Mouse (Mus musculus): ENCODE measurements at regions not wholly inside any gene's neighbourhood (a gene's known extent, or its start where the extent isn't known, plus 50 kb on each side); places are given as distances from the start of the nearest gene placed in this dataset.

DNA sequence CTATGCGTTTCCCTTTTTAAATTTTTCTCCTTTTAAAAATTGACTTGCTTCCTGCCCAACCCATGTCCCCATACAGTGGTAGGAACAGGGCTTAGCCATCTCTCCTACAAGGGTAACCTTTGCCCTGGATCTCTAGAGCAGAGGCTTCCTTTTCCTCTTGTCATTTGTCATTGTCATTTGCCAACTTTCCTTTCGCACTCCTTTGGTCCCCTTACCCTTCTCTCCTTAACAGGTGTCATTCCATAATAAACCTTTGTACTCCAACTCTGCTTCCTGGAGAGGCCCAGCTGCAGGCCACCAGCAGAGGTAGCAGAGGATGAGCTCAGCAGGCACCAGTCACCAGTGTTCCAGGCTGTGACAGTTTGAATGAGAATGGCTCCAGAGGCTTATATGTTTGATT lies 347.4 kb upstream of the Id2 start:
- no peak for ATAC-seq

DNA sequence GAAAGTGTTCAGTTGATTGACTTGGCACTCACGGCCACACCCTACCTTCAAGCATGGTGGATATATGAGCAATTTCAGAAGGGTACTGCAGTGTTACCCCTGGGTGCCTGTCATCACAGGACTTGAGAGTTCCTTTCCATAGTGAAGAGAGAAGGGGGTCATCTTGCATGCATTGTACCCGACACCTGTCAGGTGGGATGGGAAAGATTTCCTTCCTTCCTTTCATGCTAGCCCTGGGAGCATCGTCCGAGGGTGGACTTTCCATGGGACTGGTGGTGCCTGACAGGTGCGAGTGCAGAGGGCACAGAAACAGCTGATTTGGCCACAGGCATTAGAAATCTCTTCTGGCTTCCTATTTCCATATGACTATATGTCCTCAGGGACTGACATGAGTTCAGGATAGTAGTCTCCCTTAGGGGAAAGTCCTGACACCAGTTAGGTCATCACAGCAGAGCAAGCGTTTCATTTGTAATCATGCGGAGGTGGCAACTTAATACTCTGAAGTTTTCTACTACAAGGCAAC lies 342.1 kb upstream of the Id2 start:
- ATAC-seq: no peak

DNA sequence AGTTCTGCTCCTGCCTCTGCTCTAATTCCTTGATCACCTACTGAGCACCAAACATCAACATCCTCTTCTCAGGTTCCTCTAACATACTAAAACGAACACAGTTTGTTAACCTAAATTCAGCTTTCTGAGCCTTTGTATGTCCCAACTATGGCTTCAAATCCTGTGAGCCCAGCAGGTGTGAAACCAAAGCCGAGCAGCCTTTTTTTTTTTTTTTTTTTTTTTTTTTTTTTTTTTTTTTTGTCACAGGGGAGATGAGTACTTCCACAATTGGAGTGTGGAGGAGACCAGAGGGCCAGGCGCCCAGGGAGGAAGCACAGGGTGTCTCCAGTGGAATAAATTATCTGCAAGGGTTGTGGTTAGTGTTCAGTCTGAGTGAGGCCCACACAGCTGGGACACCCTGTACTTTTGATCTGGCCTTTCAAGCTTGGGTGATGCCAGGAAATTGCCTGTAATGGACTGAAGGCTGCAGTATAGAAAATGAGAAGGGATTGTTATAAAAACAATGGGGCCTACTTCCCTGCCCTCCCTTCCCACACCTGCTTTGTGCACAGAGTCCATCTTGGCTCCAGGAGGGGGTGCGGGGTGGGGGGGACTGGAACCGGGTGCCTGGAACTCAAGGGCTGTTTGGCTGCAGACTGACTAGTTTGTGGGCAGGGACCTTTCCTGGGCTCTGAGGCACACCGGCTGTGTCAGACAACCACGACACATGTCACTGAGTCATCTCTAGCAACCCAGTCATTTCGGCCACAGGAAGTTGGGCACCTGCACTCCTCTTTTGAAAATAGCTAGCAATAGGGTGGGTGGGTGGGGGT lies 341.5 kb upstream of the Id2 start:
- peak; percentile 74 for ATAC-seq

DNA sequence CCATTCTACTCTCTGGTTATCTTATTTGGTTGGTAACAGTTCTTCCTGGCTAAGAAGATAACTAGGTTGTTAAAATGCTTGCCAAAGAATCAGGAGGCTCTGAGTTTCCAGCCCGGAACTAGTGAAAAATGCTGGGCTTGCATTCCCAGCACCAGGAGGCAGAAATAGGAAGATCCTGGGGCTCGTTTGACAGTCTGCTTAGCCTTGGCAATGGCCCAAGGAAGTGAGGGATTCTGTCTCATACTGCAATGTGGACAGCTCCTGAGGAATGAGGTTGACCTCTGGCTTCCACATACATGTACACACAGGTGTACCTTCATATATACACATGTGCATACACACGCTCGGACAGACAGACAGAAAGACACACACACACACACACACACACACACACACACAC lies 340.6 kb upstream of the Id2 start:
- no peak for ATAC-seq

DNA sequence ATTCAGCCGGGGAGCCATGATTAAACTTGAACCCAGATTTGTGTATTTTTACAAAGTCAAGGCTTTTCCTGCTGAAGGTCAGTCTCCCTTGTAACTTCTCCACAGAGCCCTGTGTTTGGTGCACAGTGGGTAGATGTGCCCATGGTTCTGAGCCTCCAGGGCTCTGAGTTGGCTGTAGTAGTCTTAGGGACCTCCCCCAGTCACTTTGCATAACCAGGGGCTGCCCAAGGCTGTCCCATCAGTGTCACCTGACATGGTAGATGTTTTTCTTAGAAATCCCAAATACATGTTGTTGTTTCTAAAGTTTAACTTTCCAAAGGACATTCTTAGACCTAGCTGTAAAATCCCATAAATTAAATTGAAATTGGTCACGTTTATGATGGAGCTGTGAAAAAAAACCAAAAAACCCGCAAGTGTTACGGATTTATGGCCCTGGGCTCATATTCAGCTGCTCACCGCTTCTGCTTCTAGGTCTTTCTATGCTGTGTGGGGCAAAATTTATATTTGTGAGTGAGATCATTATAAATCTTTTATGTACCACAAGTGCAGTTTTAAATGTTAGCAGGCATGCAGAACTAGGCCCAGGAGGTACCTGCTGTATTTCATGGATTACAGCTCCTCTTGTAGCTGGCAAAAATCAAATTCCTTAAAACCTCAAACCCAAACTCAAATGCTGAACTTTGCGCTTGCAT lies 339.4 kb upstream of the Id2 start:
- ATAC-seq: no peak

DNA sequence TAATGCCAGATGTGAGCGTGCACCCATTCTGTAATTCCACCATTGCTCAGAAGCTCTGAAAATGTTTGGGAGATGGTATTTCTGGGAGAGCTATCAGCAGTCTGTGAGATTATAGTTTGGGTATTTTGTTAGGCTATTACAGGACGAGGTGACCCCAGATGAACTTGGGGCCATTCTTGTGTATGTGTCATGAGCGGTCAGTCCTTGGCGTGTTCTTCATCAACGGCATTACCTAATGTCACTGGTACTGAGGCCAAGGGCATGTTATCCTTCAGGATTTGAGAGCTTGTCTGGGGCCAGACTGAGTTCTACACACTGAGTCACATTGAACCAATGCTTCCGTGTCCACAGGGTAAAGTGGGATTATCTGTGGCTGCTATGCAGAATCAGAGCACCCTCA lies 335.9 kb upstream of the Id2 start:
- ATAC-seq: no peak

DNA sequence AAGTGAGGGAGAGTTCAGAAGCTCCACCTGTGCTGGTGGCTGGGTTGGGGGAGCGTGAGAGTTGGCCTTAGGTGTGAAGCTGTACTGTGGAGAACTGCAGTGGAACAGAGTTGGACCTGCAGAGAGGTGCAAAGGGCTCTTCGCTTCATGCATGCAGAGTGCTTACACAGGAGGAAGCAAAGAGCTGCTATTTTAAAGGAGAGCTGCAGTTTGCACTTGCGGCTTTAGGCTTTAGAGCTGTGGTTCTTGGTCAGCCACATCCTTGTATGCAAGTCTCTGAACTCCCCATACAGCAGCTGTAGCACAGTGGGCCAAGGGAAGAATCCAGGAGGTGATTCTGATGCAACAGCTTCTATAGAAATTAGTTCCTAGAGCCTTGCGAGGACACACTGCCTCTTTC lies 334.0 kb upstream of the Id2 start:
- no peak for ATAC-seq

DNA sequence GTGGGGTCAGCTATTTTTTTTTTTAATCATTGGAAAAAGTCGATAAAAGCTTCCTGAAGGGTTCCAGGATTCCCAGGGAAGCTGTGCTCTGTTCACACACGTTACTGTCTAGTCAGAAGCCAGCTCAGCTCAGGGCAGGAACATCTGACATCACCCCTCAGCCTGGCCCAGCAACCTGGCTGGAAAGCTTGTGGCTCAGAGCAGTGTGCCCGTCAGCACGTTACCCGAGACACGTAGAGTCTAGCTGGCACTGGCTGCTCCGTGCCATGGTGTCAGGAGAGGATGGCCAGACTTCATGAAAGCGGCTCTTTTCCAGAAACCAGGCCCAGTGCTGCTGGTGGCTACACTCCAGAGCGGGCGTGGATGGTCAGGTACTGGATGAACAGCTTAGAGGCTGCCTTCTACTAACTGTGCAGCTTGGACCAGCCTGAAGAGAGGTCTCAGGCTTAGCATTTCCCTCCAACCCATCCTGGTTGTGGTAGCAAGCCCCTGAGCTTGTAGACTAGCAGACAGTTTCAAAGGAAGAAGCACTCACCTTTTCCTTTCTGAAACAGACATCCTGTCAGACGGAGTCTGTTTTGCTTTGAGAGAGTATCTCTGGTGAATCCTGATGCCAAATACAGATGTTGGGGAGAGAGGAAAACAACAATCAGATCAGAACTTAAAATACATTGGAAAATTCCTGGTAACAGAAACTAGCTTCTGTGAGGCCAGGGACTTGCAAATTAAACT lies 331.1 kb upstream of the Id2 start:
- ATAC-seq: peak; percentile 38

DNA sequence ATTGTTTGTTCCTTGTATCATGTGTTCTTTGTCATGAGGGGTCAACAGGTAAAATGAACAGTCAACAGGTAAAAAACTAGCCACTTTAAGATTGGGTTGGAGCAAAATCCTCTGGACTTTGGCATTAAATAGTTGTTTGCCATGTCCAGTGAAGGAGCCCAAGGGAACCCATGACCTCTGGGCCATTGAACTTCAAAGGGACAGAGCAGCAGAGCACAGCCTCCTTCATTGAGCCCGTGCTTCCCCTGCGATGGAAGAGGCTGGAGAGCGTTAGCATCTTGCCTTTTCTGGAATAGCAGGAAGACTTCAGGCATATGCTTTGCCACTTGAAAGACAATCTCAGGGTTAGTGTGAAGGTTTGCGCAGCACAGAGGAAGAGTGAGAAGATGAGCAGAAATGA lies 320.4 kb upstream of the Id2 start:
- no peak for ATAC-seq

DNA sequence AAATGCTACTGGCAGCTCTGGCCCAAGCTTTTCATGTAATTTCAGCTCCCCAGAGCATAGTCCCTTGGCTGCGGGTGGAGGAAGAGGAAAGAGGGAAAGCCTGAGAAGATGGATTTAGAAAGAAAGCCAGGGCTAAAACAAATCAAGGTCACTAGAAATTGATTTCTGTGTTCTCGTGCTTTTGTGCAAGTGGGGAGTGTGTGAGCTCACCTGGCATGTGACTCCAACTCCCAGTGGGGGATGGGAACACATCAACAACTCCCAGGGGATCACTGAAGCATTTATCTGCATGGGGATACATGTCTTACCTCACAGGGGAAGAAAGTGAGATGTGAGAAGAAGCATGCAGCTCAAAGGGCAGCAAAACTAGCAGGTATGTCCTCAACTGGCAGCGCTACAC lies 319.6 kb upstream of the Id2 start:
- no peak for ATAC-seq

DNA sequence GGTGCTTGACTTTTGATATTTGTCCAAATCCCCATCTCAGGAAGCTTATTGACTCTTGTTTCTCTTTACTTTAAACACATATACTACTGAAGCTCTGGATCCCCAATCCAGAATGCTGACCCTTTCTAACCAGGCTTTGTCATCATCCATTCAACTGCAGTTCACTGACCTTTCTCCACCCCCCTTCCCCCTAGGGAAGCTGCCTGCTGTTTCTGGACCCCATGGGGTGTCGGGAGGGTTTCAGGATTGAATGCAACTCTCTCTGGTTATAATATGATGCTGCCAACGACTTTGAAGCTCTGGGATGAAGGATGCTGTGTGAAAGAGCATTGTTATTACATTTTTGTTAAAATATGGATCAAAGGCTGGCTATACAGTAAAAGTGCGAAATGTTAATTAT lies 318.7 kb upstream of the Id2 start:
- ATAC-seq: no peak

DNA sequence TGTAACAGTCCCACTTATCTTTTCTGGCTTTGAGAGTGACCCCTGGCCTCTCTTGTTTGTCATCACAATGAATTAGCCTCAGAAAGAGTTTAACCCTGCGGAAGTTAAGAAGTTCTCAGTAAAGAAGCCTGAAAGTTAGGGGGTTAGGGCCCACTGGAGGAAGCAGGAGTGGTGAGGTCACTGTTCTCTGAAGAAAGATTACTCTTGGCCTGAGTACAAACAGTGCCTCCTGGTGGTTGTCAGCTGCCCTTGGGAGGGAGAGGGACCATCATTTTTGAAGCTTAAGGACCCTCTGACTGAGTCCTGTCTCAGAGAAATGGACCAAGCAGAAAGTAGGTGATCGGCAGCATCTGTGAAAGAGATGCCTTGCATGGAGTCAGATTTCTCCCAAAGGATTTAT lies 318.3 kb upstream of the Id2 start:
- ATAC-seq: no peak

DNA sequence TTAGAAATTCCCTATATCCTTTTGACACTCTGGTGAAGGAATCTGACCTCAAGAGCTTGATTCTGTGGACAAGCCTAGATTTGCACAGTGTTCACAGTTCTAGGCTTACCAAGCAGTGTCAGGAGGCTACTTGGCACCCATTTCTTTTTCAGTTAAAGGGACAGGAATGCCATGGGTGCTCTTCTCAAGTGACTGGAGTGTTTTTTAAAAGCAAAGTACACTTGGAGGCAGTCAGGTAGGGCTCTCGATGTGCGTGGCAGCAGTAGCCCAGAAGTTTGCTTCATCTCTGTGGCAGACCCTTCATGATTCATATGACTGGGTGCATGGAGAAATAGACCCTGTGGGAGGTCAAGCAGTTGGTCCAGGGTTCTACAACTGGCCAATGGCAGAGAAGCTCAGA lies 310.4 kb upstream of the Id2 start:
- ATAC-seq: no peak

DNA sequence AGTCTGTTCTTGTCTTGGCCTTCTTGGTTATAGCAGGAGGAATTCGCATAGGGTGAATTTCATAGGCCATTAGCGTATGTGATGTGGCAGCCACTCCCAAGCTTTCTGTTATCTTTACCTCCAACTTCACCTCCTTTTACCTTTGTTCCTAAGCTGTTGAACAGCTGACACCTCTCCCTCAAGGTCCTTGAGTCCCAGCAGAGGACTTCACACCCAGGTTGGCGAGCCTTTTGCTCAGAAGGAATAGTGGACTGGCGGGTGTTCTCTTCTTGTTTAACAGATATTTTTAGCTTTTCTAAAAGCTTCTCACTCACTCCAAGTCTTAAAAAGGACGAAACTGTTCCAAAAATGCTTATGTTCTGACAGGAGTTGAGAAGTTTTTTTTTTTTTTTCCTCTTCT lies 303.4 kb upstream of the Id2 start:
- ATAC-seq: no peak

DNA sequence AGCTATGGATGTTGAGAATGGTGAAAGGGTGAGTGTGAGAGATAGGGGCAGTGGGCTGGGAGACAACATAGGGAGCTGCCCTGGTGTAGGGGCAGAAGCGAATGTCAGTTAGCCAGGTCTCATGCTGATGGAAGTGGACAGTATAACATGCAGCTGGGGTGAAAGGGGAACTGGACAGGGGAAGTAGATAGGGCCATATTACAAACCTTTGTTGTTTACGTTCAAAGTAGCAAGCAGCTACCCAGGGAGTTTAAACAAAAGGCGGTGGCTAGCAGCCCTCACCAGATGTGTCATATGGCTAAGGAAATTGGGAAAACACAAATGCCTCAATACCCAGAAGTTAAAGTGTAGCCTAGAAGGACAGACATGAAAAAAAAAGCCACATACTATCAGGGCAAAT lies 301.8 kb upstream of the Id2 start:
- ATAC-seq: no peak

DNA sequence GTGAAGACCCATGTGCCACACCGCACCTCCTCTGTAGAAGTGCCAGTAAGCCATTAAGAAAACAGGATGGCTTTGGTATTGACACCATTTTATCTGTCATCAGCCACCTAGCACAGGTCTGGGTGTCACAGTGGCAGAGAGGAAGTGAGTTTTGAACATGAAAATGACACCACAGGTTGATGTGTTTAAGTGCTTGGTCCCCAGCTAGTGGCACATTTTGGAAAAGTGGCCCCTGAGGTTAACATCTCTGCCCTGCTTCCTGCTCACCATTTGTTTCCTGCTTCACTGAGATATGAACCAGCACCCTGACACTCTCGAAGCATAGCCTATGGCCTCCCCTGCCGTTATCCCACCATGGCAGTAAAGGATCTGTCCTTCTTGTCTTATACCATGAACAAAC lies 297.4 kb upstream of the Id2 start:
- ATAC-seq: peak; percentile 52

DNA sequence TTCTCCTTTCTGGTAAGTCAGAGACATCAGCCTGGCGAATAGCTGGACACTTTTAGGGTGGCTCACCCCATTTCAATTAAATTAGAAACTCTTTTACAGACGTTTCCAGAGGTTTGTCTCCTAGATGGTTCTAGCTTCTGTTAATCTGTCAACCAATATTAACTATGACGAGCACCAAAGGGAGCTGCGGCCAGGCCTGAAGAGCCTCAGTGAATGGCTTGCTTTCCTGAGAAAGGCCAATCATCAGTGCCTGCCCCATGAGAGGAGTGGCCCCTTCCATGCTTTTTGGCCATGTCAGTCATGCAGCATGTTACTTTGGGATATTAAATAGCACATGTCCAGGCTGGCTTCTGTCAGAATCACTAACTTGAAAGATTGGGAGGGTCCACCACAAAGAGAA lies 296.6 kb upstream of the Id2 start:
- ATAC-seq: no peak

DNA sequence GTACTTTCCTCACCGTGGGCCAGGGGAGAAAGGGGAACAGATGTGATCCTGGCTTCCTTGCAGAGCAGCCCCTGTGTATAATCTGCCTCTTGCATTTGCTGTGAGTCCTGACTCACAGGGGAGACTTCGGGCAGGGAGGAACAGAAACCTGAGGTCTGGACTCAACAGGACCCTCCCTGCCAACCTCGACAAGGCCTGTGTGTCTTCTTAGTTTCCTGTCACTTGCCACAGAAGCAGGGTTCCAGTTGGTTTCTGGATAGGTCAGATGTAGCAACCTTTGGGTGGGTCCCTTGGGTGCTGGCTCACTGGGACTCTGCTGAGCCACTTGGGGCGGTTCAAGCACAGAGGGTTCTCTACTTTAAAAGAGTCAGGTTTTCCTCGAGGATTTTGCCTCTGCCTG lies 292.3 kb upstream of the Id2 start:
- no peak for ATAC-seq

DNA sequence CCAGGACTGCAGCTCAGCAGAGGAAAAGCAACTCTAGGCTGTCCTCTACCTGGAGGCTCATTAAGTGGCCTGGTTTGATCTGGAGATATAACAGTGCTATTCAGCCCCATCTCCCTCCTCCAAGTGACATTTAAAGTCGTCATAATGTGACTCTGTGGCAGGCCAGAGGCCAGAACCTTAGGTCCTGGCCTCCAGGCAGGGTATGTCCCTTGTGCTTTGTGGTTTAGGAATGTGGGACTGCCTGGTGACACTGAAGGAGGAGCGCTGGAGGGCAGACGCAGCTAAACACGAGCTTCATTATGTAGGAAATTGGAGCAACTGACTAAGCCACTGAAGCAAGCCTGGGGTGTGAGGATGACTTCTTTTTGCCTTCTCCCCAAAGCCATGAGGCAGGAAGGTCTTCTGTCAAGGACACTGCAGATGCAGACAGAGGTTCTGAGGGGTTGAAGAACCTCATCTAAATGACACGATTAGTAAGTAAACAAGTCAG lies 290.9 kb upstream of the Id2 start:
- ATAC-seq: no peak

DNA sequence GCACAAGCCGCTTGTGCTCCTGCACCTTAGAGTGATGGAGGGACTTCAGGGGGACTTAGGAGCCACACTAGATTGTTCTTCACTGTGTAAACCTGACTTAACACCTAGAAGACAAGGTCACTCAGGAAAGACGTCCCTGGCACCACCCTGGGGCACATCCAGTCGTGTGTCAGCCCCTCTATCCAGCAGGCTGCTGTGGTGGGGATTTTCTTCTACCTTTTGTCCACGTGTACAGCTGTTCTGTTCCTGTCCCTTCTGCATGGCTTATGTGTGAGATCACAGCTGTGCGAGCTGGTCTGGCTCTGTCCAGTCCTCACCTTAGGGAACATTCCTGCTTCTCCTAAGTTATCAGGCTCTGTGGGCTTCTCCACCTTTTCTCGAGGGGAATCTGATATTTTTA lies 286.0 kb upstream of the Id2 start:
- no peak for ATAC-seq

DNA sequence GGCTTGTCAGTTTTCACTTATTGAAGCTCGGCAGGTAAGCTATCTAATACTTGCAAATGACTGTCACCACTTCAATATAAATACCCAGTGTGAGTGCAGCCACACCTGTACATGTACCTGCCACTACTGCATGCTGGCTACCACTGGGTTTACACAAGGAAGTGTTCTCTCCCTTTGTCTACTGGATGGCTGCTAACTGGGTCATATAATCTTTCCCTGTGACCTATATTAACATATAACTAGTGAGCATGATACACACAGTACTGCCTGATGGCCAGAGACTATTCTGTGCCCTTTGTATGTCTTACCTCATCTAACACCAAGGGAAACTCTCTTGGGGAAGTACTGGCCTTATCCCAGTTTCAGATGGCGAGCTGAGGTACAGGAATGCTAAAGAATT lies 285.5 kb upstream of the Id2 start:
- ATAC-seq: no peak

DNA sequence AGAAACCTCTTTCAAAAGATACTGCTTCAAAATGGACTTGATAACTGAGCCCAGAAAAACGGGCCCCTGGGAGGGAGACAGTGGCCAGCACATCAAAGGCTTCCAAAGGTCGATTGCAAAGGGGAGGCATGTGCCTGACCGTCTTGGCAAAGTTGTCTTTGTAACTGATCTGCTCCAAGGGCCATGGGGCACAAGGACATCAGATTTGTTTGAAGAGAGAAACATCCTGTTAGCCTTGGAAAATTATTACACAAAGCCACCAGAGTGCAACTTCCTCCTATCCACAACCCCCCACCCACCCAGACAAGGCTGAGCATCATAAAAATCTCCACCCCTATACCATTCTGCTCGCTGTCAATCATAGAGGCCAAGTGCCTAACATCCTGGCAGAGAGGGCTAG lies 284.7 kb upstream of the Id2 start:
- no peak for ATAC-seq

DNA sequence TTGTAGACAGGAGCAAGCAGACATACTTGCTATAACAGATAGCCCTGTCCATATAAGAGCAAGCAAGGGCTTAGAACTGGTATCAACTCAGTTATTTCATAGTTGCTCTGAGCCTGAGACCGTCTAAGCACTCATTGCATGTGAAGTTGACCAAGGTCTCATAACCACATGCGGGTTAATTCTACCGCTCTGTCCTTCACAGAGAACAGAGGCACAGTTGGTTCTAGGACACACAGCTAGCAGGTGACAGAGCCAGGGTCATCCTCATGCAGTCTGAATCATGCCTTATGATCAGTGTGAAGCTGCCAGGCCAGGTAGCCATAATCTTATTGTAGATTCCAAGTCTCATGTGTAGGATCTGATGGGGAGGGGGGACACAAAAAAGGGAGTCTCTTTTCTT lies 283.1 kb upstream of the Id2 start:
- no peak for ATAC-seq

DNA sequence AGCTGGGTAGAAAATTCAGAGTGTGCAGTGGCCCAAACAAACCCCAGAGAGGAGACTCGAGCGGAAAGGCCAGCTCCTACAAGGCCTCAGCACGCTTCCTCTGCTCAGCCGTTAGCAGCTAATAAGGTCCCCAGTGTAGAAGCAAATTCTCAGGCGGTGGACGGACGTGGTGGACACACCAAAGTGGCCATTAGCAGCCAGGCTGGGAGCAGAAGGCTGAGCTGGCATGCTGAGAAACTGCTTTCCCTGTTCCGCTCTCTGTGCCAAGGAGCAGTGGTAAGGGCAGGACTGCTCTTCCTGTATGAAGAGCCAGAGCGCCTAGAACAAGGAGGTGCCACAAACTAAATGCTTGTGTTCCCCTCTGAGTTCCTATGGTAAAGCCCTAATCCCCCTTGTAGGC lies 282.1 kb upstream of the Id2 start:
- ATAC-seq: no peak
